Mouse (Mus musculus) intestine, embryonic 14.5 days (tissue): ENCODE results near the gene Prdm11. TPM values are rescaled to one million over a fixed set of nuclear protein-coding genes. Genes with fewer than 3 reads are reported as not detected.

Experiments
- ATAC-seq: fragments of 200-750 bp; cut with Nextera tagmentation; replicated peaks from 2 replicates; pipeline ENCODE4 v1.8.0; 2017; ENCODE audit warnings: low read depth, moderate number of reproducible peaks, moderate TSS enrichment, moderate library complexity; ENCODE audit not compliant: low FRiP score, low TSS enrichment
- DNase-seq: peaks from one replicate; pipeline ENCODE4 v3.0.0-alpha.2; 2018; ENCODE audit warnings: low spot score
- H3K27ac ChIP-seq: fragments of 300-500 bp; sonication (generic); 2 replicates; pipeline ENCODE4 v1.5.1; 2014; ENCODE audit warnings: low read depth, mild to moderate bottlenecking, control low read depth
- H3K27me3 ChIP-seq: fragments of 300-500 bp; sonication (generic); replicated peaks from 2 replicates; pipeline ENCODE4 v1.6.1; 2014; ENCODE audit warnings: low read length, control low read depth; ENCODE audit not compliant: control insufficient read depth, insufficient read depth
- H3K36me3 ChIP-seq: fragments of 300-500 bp; sonication (generic); 2 replicates; pipeline ENCODE4 v1.6.1; 2014; ENCODE audit warnings: low read length, control low read depth; ENCODE audit not compliant: control insufficient read depth, insufficient read depth
- H3K4me1 ChIP-seq: fragments of 300-500 bp; sonication (generic); replicated peaks from 2 replicates; pipeline ENCODE4 v1.6.1; 2014; ENCODE audit warnings: low read length, control low read depth, mixed read lengths; ENCODE audit not compliant: control insufficient read depth, insufficient read depth
- H3K4me2 ChIP-seq: fragments of 300-500 bp; sonication (generic); 2 replicates; pipeline ENCODE4 v1.6.1; 2014; ENCODE audit warnings: low read length
- H3K4me3 ChIP-seq: fragments of 300-500 bp; sonication (generic); 2 replicates; pipeline ENCODE4 v1.5.1; 2014; ENCODE audit warnings: low read depth, low read length, control low read depth, mixed read lengths
- H3K9ac ChIP-seq: fragments of 300-500 bp; sonication (generic); 2 replicates; pipeline ENCODE4 v1.6.1; 2014; ENCODE audit warnings: mild to moderate bottlenecking, low read length
- H3K9me3 ChIP-seq: fragments of 300-500 bp; sonication (generic); 2 replicates; pipeline ENCODE4 v1.6.1; 2016; ENCODE audit warnings: low read length, control low read depth; ENCODE audit not compliant: control insufficient read depth
- WGBS: fragments of 180-500 bp; shearing (Covaris S2); extraction: QIAGEN DNeasy Blood & Tissue Kit; methylation state at CpG from one replicate; pipeline ENCODE4 v1.1.7; 2014; 5-methylcytosine and 5-hydroxymethylcytosine counted together
- polyA plus RNA-seq: library from polyadenylated mRNA; unstranded; fragments of >200 nt; fragmentation: Nextera tagmentation; extraction: Ambion mirVana; gene quantifications from 2 replicates; pipeline ENCODE4 v1.2.1, GENCODE M21; 2014

Gene Prdm11
- polyA plus RNA-seq, 1 experiment from 2014 or later = 5.5 TPM

- H3K36me3 ChIP-seq = no peaks in the 10 kb centered on the region
- H3K9ac ChIP-seq = no peak overlapping the region
- H3K9me3 ChIP-seq = no peaks in the 10 kb centered on the region
- H3K4me3 ChIP-seq = no peak overlapping the region
- H3K4me1 ChIP-seq = peaks cover 41% of the 10 kb centered on the region
- ATAC-seq (no peak), DNase-seq (no peak)
- 0 out of 2 replicates have a peak overlapping the region, but pooled peaks have one; percentile 3 for H3K4me2 ChIP-seq
- no peaks in the 10 kb centered on the region for H3K27me3 ChIP-seq
- peak overlapping the region; percentile 62 for H3K27ac ChIP-seq
- 46% methylated on average over 7 of the region's 7 CpGs for WGBS
Measured at GRCm38 (mm10) chr2:93040841-93041240, 5.1 kb downstream of the Prdm11 start.

GRCm38 (mm10) chr2:93039706-93040105, 6.3 kb downstream of the Prdm11 start:
- ATAC-seq = no peak
- Histone ChIP-seq H3K27me3 (no peaks in the 10 kb centered on the region), H3K27ac (no peak overlapping the region), H3K4me1 (peaks cover 46% of the 10 kb centered on the region), H3K9me3 (no peaks in the 10 kb centered on the region), H3K4me2 (no peak overlapping the region), H3K4me3 (no peak overlapping the region), H3K9ac (no peak overlapping the region), H3K36me3 (no peaks in the 10 kb centered on the region)
- DNase-seq = no peak
- WGBS = 94% methylated on average over 5 of the region's 5 CpGs

GRCm38 (mm10) chr2:93039043-93039442, 6.9 kb downstream of the Prdm11 start:
- Histone ChIP-seq H3K4me3 (no peak overlapping the region), H3K27ac (no peak overlapping the region), H3K9me3 (no peaks in the 10 kb centered on the region), H3K27me3 (no peaks in the 10 kb centered on the region), H3K9ac (no peak overlapping the region), H3K4me2 (no peak overlapping the region), H3K36me3 (no peaks in the 10 kb centered on the region), H3K4me1 (peaks cover 40% of the 10 kb centered on the region)
- DNase-seq (no peak), ATAC-seq (no peak)
- 87% methylated on average over 3 of the region's 3 CpGs for WGBS

- ATAC-seq (peak; percentile 67), DNase-seq (no peak)
- Histone ChIP-seq H3K4me3 (no peak overlapping the region), H3K27me3 (no peaks in the 10 kb centered on the region), H3K9me3 (no peaks in the 10 kb centered on the region), H3K27ac (0 out of 2 replicates have a peak overlapping the region, but pooled peaks have one; percentile 36), H3K4me2 (peak overlapping the region; percentile 18; the same call in 1 of the 2 replicates), H3K36me3 (no peaks in the 10 kb centered on the region), H3K9ac (no peak overlapping the region), H3K4me1 (peaks cover 35% of the 10 kb centered on the region)
- 15% methylated on average over 7 of the region's 7 CpGs for WGBS
Measured at GRCm38 (mm10) chr2:93035631-93036030, 10.3 kb downstream of the Prdm11 start.

GRCm38 (mm10) chr2:93032651-93033050, 13.3 kb downstream of the Prdm11 start:
- ATAC-seq (no peak), DNase-seq (no peak)
- Histone ChIP-seq H3K36me3 (0 out of 2 replicates have a peak, but pooled peaks cover 5% of the 10 kb centered on the region), H3K4me2 (no peak overlapping the region), H3K27me3 (no peaks in the 10 kb centered on the region), H3K4me1 (peaks cover 47% of the 10 kb centered on the region), H3K4me3 (no peak overlapping the region), H3K27ac (no peak overlapping the region), H3K9ac (no peak overlapping the region), H3K9me3 (no peaks in the 10 kb centered on the region)
- 83% methylated on average over 11 of the region's 11 CpGs for WGBS

GRCm38 (mm10) chr2:93032049-93032448, 13.9 kb downstream of the Prdm11 start:
- H3K4me3 ChIP-seq = no peak overlapping the region
- WGBS = 77% methylated on average over 8 of the region's 8 CpGs
- no peaks in the 10 kb centered on the region for H3K27me3 ChIP-seq
- H3K9me3 ChIP-seq = no peaks in the 10 kb centered on the region
- no peak overlapping the region for H3K9ac ChIP-seq
- H3K27ac ChIP-seq = no peak overlapping the region
- H3K4me2 ChIP-seq = no peak overlapping the region
- no peak for DNase-seq
- H3K36me3 ChIP-seq = 0 out of 2 replicates have a peak, but pooled peaks cover 5% of the 10 kb centered on the region
- no peak for ATAC-seq
- H3K4me1 ChIP-seq = peaks cover 49% of the 10 kb centered on the region

- H3K9me3 ChIP-seq = no peaks in the 10 kb centered on the region
- no peak overlapping the region for H3K4me2 ChIP-seq
- 0 out of 2 replicates have a peak, but pooled peaks cover 10% of the 10 kb centered on the region for H3K36me3 ChIP-seq
- WGBS = 47% methylated on average over 9 of the region's 9 CpGs
- DNase-seq = no peak
- H3K9ac ChIP-seq = no peak overlapping the region
- no peak overlapping the region for H3K27ac ChIP-seq
- no peaks in the 10 kb centered on the region for H3K27me3 ChIP-seq
- no peak overlapping the region for H3K4me3 ChIP-seq
- peaks cover 43% of the 10 kb centered on the region for H3K4me1 ChIP-seq
- ATAC-seq = no peak
Measured at GRCm38 (mm10) chr2:93031021-93031420, 14.9 kb downstream of the Prdm11 start.

- H3K4me1 ChIP-seq = peaks cover 34% of the 10 kb centered on the region
- H3K27ac ChIP-seq = no peak overlapping the region
- 80% methylated on average over 6 of the region's 6 CpGs for WGBS
Measured at GRCm38 (mm10) chr2:93030101-93030500, 15.9 kb downstream of the Prdm11 start.

More at GRCm38 (mm10) chr2:93030101-93030500, 15.9 kb downstream of the Prdm11 start:
- Histone ChIP-seq H3K4me3 (no peak overlapping the region), H3K9ac (no peak overlapping the region), H3K4me2 (no peak overlapping the region), H3K36me3 (0 out of 2 replicates have a peak, but pooled peaks cover 10% of the 10 kb centered on the region), H3K9me3 (no peaks in the 10 kb centered on the region), H3K27me3 (no peaks in the 10 kb centered on the region)
- ATAC-seq = no peak
- no peak for DNase-seq
